Mouse (Mus musculus) adrenal gland, postnatal 25 days (tissue): ENCODE measurements around the gene Shc4. TPM values are rescaled to one million over a fixed set of nuclear protein-coding genes. Genes with fewer than 3 reads are reported as not detected.
A peak's percentile ranks its signal among the peaks of the same experiment; 100 is the strongest.

ENCODE experiments used
- DNase-seq: peaks from one replicate; pipeline ENCODE4 v3.0.0; 2021; ENCODE audit warnings: mixed read lengths
- total RNA-seq: library from RNA; stranded (reverse); gene quantifications from 2 replicates; pipeline ENCODE4 v1.2.3, GENCODE M21; 2021

The Shc4 gene
- total RNA-seq, 1 experiment from 2014 or later: 3.4 TPM

DNA sequence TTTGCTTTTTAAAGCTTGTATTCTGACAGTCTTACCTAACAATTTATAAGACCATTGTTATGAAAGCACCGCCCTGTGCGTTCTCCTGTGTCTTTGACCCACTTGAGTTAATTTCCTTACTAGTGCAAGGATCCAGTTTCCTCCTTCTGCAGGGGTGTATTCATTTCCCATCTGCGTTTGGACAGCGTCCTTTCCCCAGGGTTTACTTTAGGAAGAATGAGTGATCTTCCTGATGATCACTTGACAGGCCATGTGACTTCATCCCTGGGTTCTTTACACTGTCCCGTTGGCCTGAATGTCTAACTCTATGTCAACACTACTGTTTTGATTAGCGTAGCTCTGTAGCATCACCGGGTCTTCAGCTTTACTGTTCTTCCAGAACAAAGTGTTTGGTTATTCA lies 86.6 kb downstream of the Shc4 start:
- DNase-seq: no peak

DNA sequence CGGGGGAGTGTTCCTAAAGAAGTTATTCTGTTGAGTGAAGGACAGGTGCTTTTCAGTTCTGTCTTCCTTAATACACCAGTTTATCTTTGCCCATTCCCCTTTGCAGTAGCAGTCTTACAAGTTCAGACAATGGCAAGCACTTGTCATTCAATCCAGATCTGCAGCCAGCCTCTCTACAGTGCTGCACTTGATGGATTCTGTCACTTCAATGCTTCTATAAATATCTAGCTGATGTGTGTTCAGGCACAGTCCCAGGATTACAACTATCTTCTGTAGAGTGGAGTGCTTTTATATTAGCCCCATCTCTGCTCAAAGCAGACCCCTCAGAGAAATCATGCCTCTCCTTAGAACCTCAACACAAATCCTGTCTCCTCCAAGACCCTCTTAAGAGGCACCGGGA lies 93.9 kb downstream of the Shc4 start:
- DNase-seq: no peak

DNA sequence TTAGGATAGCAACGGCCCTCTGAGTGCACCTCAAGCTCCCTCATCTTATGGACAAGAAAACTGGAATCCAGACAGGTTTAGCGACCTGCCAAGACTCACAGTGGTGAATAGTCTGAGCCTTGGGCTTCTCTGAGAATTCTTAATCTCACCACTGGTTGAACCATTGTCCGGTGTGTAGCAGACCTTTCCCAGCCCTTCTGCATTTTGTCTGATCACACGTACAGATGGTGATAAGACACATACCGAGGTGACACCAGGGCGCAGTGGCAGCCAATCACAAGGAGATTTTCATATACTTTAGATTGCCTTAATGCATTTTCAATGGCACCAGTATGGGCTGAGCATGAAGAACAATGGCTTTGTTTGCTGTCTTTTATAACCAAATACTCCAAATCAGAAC lies 95.5 kb downstream of the Shc4 start:
- DNase-seq: no peak

DNA sequence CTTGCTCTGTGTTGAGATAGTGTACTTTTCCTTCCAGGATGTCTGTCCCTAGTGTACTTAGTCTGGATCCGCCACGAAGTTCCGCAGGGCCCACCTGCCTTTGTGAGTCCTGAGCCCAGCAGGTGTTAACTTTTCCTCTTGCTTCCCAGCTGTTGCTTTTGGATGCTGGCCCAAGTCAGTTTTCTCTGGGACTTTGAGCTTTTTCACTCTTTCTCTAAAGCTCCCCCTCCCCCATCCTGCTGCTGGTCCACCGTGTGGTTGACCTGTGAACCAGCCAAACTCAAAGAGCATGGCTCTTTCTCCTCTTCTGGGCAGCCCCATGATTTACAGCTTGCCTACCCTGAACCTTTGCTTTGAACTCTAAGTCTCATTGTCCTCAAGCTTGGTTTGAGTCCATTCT lies 97.4 kb downstream of the Shc4 start:
- DNase-seq: no peak

DNA sequence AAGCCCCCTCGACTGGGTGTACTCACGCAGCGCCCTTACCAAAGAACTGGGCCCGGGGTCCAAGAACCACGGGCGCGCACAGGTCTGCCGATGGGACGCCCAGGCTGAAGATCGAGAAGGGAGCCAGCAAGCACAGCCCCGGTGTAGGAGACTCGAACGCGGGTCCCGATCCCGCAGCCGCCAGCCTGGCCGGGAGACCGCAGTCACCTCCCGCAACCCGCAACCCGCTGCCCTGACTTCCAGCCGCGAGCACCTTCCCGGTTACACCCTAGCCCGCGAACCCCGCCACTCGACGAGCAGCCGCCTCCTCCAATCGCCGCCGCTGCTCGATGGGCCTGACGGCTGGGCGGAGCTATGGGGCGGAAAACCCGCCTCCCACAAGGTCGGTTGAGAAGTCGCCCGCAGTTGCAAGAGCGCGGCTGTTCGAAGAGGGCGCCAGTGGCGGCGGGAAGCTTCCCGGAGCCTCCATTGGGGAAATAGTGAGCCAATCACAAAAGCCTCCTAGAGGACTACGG lies 99.1 kb downstream of the Shc4 start, which contains the start of gene Cep152:
Gene Cep152 (minus strand): TSS at position 277 of the 515 bp plus-strand sequence.
- peak; percentile 98 for DNase-seq

DNA sequence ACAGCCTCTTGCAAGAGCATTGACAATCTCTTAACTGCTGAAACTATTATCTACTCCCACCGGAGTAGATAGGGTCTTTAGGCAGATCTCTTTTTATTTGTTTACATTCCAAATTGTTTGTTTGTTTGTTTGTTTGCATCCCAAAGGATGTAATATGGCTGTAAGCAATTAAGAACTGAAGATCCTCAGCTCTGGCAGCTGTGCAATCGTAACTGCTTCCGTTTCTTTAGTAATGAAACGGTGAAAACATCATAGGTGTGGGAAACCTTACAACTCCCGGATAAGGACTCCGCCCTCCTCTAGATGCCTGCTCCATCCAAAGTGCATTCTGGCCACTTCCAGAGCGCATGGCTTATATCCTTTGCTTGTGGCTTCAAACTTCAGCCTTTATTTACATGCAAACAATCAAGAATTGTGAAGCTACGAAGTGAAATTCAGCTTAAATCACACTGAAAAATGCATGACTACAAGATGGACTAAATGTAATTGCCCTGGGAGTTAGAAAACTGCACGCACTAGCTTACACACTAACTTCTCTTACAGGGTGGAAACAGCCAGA lies 99.7 kb downstream of the Shc4 start:
- DNase-seq: no peak

DNA sequence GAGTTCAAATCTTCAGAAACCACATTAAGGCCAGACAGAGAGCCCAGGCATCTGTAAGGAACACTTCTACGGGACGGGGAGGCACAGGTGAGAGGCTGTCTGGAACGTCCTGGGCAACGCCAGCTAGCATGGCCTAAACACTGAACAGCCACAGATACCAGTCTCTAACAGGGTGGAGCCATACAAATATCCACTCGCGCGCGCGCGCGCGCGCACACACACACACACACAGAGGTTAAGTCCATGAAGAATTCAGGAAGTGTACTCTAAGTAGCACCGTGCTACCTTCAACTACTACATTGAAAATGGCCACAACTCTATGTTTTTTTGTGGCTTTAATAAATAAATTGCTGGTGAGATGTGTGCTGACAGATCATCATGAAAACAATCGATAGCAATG lies 100.7 kb downstream of the Shc4 start:
- DNase-seq: no peak

DNA sequence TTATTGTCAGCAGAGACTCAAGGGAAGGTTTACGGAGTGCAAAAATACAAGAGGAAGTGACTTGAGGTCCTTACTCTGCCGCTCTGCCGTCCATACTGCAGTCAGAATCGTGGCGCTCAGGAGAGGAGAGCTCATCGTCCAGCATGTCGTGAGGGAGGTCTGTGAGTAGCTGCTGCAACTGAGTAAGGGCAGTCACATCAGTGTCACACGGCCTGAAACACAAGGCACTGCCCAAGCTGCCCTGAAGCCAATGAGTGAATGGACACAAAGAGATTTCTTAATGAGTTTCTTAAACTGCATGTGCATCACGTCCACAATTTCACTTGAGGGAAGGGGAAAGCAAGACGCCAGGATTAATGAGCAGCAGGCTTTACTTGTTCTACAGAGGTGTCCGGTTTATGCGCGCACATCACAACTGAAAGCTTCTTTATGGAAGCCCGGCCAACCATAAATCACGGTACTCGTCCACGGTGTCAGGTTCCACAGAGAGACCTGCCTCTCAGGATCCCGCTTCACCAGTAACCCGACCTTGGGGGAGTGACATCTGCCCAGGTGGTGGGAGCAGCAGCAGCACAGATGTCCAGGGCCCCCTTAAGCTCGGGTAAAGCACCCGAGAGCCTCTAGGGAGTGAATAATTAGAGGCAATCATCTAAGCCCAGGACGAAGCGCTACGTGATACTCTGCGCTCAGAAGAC lies 103.6 kb downstream of the Shc4 start:
- DNase-seq: no peak

DNA sequence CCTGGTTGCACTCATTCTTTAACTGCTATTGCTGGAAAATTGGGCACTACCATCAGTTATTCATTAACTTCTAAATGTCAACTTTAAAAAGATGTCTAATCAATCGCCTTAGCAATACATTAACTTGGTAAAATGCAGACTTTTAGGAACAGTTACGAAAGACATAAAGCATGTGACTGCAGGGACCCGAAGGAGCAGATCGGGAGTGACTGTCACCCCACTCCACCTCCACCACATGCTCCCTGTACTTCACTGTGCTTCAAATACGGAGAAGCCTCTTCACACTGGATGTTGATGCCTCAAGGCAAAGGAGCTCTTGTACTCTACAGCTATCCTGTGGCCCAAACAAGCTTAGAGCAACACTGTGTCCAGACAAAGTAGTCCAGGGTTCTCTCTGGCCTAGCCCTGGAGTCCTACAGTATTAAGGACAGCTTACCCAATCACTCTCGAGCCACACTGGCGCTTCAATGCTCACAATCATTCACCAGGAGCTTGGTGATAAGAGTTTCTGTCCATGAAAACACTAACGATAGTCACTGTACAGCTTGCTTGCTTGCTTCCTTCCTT lies 108.0 kb downstream of the Shc4 start:
- DNase-seq: no peak

DNA sequence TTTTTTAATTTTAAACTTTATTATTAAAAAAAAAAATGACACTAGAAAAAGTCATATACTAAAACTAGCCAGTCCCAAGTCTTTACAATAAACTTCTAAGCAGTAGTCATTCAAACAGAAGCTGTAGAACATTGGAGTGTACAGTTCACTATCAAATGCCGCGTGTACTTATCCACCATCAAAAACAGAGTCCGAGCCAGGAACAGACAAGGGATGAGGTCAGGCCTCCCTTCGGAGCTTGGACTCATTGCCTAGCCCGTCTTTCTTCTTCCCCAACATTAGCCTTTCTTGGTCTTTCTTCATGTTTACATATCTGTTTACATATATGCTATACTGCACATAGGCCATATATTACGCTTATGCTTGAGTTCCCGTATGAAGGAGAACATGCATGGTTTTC lies 108.5 kb downstream of the Shc4 start:
- no peak for DNase-seq

DNA sequence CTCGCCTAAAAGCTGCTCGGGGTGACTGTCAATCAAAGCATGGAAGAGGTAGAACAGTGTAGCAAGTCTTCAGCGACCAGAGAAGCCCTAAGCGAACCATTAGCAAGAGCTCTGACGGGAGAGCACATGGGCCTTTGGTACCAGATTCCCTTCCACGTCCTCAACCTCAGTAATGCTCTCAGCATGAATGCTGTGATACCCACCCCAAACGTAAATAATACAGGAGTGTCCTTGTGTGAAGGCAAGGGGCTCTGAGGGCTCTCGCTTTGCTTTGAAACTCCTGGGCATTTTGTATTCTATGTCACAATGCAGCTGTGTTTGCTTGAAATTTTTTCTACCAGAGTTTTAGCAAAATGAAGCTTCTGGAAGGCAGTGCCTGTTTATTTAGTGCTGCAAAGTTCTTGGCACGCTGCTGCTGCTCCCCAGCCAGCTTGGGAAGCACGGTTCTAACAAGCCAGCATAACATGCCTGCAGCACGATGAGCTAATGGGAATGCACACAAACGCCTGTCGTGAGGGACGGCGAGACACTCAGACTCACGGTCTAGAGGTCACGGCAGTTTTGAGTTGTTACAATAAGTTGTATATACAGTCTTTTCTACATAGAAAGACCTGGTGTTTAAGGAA lies 117.6 kb downstream of the Shc4 start:
- no peak for DNase-seq

DNA sequence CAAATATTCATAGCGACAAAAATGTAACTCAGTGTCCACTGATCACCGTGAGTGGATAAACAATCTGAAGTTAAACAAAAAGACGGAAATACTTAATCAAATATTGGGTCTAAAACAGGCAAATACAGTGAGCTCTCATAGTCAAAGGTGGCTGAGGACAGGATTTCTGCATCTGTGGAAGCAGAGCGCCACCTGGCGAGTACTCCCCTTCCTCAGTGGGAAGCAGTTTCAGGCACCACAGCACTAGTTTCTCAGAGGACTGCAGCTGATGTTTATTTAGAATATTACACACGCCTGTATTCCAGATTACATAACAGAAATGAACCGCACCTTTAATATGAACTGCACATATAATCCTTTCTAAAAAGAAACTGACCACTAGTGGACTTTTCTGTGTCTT lies 119.3 kb downstream of the Shc4 start:
- peak; percentile 58 for DNase-seq

DNA sequence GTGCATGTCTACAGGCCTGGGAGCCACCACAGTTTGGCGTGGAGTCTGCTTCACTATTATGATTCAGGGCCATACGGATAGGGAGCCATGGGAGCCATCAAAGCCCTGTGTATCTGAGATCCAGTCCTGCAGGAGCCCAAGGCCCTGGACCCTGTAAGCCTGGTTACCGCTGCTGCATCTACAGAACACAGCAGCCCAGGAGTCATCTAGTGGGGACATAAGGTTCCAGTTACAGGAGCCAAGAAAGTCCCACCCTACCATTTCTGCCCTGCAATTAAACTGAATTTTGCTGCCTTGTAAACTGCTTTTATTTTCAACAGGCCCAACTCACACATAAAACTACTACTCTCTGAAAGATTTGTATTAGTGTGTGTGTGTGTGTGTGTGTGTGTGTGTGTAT lies 121.0 kb downstream of the Shc4 start:
- no peak for DNase-seq

DNA sequence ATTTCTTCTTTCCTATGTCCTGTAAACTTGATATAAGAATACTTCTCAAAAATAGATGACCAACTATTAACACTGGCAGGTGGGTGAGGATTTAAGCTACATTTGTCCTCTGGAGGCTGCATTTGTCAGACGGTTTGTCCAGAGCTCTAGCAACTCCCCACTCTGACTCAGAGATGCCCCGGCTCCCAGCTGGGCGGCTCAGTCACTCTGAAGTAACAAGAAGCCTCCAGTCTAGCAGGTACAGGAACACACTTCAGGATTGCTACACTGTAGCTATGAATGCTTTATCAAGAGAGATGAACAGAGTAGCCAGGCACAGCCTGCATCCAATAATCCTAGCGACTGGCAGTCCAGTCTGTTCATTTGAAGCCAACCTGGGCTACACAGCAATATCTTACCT lies 125.0 kb downstream of the Shc4 start:
- DNase-seq: no peak

DNA sequence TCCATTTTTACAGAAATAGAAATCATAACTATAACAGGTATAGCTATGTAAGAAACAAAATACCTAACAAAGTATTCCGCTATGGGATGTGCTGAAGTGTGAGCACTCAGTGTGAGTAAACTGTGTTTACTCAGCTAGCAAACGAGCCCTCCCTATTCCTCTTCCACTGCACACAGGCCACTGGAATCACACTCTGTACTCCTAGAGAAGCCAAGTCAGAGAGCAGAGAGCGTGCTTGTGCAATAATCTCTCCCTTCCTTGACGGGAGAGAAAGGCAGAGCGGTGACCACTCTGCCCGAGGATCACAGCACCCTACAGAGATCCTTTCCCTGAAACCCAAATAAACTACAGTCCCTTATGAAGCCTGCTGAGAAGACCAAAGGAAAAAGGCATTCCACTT lies 125.7 kb downstream of the Shc4 start:
- no peak for DNase-seq

DNA sequence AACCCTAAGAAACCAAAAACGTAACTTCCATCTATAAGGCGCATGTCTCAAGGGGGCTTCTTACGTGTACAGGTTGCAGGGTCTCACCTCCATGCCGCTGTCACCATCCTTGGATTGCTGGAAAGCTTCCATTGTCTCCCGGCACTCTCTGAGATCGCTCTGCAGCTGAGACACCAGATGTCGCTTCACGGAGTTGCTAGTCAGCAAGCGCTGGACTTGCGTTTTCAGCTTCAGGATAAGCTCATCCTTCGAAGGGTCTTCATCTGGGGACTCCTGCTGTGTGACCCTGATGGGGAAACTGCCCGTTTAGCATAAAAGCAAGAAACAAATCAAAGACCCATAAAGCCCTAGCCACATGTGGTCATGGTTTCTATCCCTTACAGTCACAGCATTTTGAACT lies 129.2 kb downstream of the Shc4 start:
- DNase-seq: no peak

DNA sequence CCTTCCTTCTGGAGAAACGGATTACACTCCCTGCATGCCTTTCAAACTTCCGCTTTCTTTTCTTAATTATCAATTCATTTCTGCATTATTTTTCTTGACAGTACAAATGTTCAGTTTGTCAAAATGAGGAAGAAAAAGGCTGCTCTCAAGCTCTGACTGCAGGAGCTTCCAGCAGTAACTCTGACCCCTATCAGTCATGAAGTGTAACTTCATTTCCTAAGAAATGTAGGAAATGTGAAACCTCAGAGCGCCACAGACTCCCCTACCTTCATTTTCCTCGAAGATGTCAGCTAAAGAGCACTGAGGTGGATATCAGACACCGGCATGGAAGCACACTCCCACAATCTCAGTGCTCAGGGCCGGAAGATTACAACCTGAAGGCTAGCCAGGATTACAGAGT lies 129.9 kb downstream of the Shc4 start:
- DNase-seq: no peak

DNA sequence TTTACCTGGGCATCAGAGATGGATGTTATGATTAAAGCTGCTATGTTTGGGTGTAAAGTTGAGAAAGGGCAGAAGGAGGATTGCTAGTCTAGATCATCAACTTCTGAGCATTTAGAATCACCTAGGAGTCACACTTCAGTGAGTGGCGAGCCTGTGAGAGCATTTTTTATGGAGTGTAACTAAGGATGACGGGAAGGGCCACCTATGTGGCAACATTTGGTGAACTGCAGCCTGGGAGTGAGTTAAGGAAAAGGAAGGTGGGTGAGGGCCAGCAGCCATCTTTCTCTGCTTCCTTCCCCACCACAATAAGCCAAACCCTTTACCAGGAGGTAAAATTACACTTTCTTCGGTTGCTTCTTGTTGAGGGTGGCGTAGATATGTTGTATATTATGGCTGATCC lies 132.1 kb downstream of the Shc4 start:
- DNase-seq: no peak

DNA sequence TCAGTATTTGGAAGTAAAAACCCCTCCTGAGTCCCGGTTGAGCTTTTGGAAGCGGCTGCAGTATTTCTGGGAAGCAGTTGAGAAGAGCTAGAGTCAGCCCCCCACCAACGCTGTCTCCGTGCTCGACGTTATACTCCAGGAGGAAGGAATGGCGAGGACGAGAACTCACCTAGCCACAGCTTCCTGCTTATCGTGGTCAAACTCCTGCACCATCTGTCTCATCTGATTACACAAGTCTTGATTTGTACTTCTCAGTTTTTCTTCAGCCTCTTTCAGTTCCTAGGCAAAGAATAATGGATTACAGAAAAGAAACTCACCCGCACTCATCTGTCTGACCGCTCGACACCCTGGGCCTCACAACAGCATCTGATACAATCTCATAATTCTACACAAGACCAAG lies 134.7 kb downstream of the Shc4 start:
- no peak for DNase-seq

DNA sequence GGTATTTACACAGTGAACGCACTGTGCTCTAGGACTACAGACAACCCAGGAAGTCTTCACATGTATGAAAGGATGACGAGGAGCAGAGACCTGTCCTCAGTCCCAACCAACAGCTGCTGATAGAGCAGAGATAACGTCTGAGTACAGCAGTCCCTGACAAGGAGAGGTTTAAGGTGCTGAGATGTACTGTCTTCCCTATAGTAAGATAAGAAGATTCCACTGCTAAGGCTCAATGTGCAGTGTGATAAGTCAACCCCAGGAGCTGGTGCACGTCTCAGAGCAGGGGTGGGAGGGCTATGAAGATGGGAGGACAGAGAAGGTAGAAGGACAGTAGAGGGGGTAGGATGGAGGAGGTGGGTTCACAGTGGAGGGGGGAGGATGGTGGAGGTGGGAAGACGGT lies 142.9 kb downstream of the Shc4 start:
- no peak for DNase-seq

DNA sequence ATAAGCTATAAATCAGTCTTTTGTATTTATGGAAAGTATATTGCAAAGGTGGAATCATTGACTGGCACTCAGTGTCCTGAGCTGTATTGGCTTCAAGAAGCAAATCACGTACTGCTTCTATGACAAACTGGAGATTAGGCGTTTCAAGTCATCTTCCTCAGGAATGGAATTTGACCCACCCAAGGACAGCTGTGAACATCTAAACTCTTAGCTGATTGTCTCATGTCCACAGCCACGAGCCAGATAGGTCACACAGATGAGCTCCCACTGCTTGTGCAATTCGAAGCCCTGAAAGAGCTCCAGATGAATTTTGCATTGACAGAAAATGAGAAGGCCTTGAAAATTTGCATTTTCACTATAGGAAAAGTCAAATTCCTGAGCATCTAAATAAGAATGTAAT lies 146.3 kb downstream of the Shc4 start:
- no peak for DNase-seq
